Mouse (Mus musculus) E14TG2a.4 (cell line): ENCODE measurements around the gene Ptprn2.

ENCODE experiments used
- CTCF ChIP-seq: conservative IDR thresholded peaks from 2 replicates; pipeline ENCODE4 v1.5.1; 2014; ENCODE audit warnings: low read length
- NANOG ChIP-seq: IDR thresholded peaks from 2 replicates; pipeline ENCODE4 v1.6.1; 2014; ENCODE audit warnings: borderline replicate concordance, low read length, mixed read lengths
- POU5F1 ChIP-seq: IDR thresholded peaks from 2 replicates; pipeline ENCODE4 v1.6.1; 2014; ENCODE audit warnings: low read length, borderline replicate concordance

GRCm38 (mm10) chr12:117058975-117059374 lies 573.5 kb downstream of the Ptprn2 start:
- no peak for TF ChIP-seq CTCF
- no peak for TF ChIP-seq NANOG
- TF ChIP-seq POU5F1 = no peak
